Mouse (Mus musculus): ENCODE measurements at regions not wholly inside any gene's neighbourhood (a gene's known extent, or its start where the extent isn't known, plus 50 kb on each side); places are given as distances from the start of the nearest gene placed in this dataset.

- TF ChIP-seq CTCF (IDR thresholded peaks at IDR 0.05), result no peak
- TF ChIP-seq POLR2A (IDR thresholded peaks at IDR 0.05; ENCODE audit: insufficient read depth, low read depth, low read length), result no peak
- TF ChIP-seq EP300 (IDR thresholded peaks at IDR 0.05; ENCODE audit: insufficient read depth, low read depth, low read length), result no peak
These were observed 787.1 kb upstream of the Car8 start for GRCm38 (mm10) chr4:9025821-9026470.
